Mouse (Mus musculus): ENCODE measurements at regions not wholly inside any gene's neighbourhood (a gene's known extent, or its start where the extent isn't known, plus 50 kb on each side); places are given as distances from the start of the nearest gene placed in this dataset.

- no peak for DNase-seq
Measured at GRCm38 (mm10) chr2:61347451-61347850, 230.9 kb upstream of the Tank start.

- DNase-seq, result no peak
Measured at GRCm38 (mm10) chr2:61346012-61346760, 232.2 kb upstream of the Tank start.

- no peak for DNase-seq
Measured at GRCm38 (mm10) chr2:61345311-61345710, 233.1 kb upstream of the Tank start.

- peak; percentile 14 for DNase-seq
Measured at GRCm38 (mm10) chr2:61344556-61345131, 233.7 kb upstream of the Tank start.

GRCm38 (mm10) chr2:61341254-61341653 lies 237.1 kb upstream of the Tank start:
- DNase-seq, result no peak

- no peak for DNase-seq
Measured at GRCm38 (mm10) chr2:61319226-61319625, 259.2 kb upstream of the Tank start.

- no peak for DNase-seq
Measured at GRCm38 (mm10) chr2:61310405-61310804, 268.0 kb upstream of the Tank start.

- DNase-seq, result no peak
Measured at GRCm38 (mm10) chr2:61309219-61309618, 269.2 kb upstream of the Tank start.

GRCm38 (mm10) chr2:61297135-61297534 lies 281.2 kb upstream of the Tank start:
- no peak for DNase-seq

- DNase-seq, result no peak
Measured at GRCm38 (mm10) chr2:61296606-61297005, 281.8 kb upstream of the Tank start.

GRCm38 (mm10) chr2:61295261-61295964 lies 283.0 kb upstream of the Tank start:
- DNase-seq, result no peak

GRCm38 (mm10) chr2:61288246-61288645 lies 290.1 kb upstream of the Tank start:
- no peak for DNase-seq

GRCm38 (mm10) chr2:61284706-61285105 lies 293.7 kb upstream of the Tank start:
- DNase-seq, result no peak

- DNase-seq, result no peak
Measured at GRCm38 (mm10) chr2:61283829-61284601, 294.4 kb upstream of the Tank start.

GRCm38 (mm10) chr2:61272721-61273120 lies 305.7 kb upstream of the Tank start:
- no peak for DNase-seq

- DNase-seq, result no peak
Measured at GRCm38 (mm10) chr2:61267706-61268105, 304.7 kb upstream of the Rbms1 start.

GRCm38 (mm10) chr2:61250068-61250800 lies 287.2 kb upstream of the Rbms1 start:
- DNase-seq, result no peak

GRCm38 (mm10) chr2:61247956-61248355 lies 285.0 kb upstream of the Rbms1 start:
- no peak for DNase-seq

GRCm38 (mm10) chr2:61247336-61247735 lies 284.3 kb upstream of the Rbms1 start:
- DNase-seq, result no peak

- no peak for DNase-seq
Measured at GRCm38 (mm10) chr2:61246691-61247258, 283.8 kb upstream of the Rbms1 start.

GRCm38 (mm10) chr2:61245526-61245925 lies 282.5 kb upstream of the Rbms1 start:
- DNase-seq, result no peak

GRCm38 (mm10) chr2:61221676-61222075 lies 258.7 kb upstream of the Rbms1 start:
- DNase-seq, result no peak

Data from right cerebral cortex, postnatal 14 days (tissue).